In the genomic region with DNA sequence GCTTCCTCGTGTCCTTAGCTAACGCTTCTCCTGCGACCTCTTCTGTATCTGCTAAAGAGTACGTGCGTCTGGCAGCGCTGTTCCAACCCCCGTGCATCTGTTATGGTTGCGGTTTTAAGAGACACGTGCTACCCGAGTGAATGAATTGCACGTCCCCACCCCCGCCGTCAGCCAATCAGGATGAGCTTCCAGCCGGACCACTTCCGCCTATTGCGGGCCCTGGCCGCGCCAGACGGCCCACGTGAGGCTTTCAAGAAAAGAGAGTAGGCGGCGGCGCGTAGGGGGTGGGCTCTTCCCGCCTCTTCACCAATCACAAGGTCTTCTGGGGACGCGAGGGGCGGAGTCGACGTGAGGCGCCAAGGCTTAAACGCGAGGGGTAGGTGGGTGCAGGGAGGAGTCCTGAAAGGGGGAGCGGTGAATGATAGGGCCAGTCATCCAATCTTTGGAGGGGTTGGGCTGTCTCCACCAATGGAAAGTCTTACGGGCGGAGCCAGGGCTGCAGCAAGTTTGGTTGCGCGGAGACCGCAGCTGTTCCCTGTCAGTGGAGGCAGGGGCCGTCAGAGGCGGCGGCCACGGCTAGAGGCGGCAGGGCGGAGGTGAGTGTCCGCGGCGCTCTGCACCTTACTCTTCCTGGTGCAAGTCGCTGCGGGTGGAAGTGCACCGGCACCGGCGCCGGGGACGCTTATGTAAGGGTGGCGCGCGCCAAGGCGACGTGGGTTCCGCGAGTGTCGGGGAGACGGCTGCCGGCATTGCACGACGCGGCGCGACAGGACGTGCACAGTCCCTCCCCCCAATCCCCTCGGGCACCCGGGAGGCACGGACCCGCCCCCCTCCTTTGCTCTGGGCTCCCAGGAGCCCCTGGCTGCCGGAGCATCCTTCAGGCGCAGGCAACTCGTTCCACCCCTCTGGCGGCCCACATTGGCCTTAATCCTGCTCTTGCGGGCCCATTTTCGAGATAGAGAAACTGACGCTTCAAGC, we compare ENCODE assay signal across 8 mouse cellular contexts. TPM values are rescaled to one million over a fixed set of nuclear protein-coding genes. Genes with fewer than 3 reads are reported as not detected.
DNase-seq lines count a peak whose midpoint lies in the region; ATAC-seq lines count a peak whose summit lies in the region.

A gene (plus strand): TSS at position 487 of the 978 bp plus-strand sequence.

- peak within 1 kb of the TSS; percentile 70 for H3K4me3 ChIP-seq in hindbrain, embryonic 11.5 days (ENCODE audit: low read depth, low read length)

- WGBS in hindbrain, embryonic 11.5 days, result under 1% methylated on average over 78 of the region's 82 CpGs

- peak within 1 kb of the TSS; percentile 54; the same call in 1 of the 2 replicates for H3K27ac ChIP-seq in hindbrain, embryonic 11.5 days (ENCODE audit: low read depth, low read length)

- H3K9me3 ChIP-seq in hindbrain, embryonic 11.5 days (ENCODE audit: control insufficient read depth, low read length), result no peaks in the 10 kb centered on the region

- H3K36me3 ChIP-seq in hindbrain, embryonic 11.5 days (ENCODE audit: control insufficient read depth, insufficient read depth, low read length), result no peaks in the 10 kb centered on the region

- H3K9ac ChIP-seq in hindbrain, embryonic 11.5 days (ENCODE audit: low read depth, low read length), result peak within 1 kb of the TSS; percentile 49; the same call in 1 of the 2 replicates

- DNase-seq in Muller cell, postnatal 12 days (ENCODE audit: inconsistent ontology term), result peak; percentile 100
- DNase-seq in cerebellum, adult 9-11 months, result peak; percentile 100
- peak; percentile 98 to 99 for DNase-seq in frontal cortex, adult 2 months (ENCODE audit: extremely low spot score in 1 of 2, low spot score in 1 of 2)
- peak; percentile 99 for DNase-seq in hindbrain, embryonic 11.5 days (ENCODE audit: low spot score)
- DNase-seq in layer of hippocampus, postnatal 10 days (ENCODE audit: low spot score in 2 of 2), result peak; percentile 99
- DNase-seq in lung, postnatal 10 days, result peak; percentile 99
- peak; percentile 99 for DNase-seq in ovary, postnatal 36 days (ENCODE audit: low spot score)
- peak; percentile 98 for DNase-seq in thymus, postnatal 25 days

- H3K27me3 ChIP-seq in hindbrain, embryonic 11.5 days (ENCODE audit: control insufficient read depth, insufficient read depth, low read length), result no peaks in the 10 kb centered on the region

- peak; percentile 100 for ATAC-seq in hindbrain, embryonic 11.5 days (ENCODE audit: low FRiP score)

- H3K4me2 ChIP-seq in hindbrain, embryonic 11.5 days (replicated peaks; ENCODE audit: low read depth, low read length), result peak within 1 kb of the TSS; percentile 73

- H3K4me1 ChIP-seq in hindbrain, embryonic 11.5 days (replicated peaks; ENCODE audit: control insufficient read depth, insufficient read depth, low read length), result no peaks in the 10 kb centered on the region

RNA-seq across cellular contexts. Expression of the gene that starts here (rescaled TPM):
- 36.4 and 41.6 TPM in 2 replicates for polyA plus RNA-seq in frontal cortex, adult 2 months (2012; rRNA removed)
- 11.8 and 13.4 TPM in 2 replicates for polyA plus RNA-seq in hindbrain, embryonic 11.5 days (2014; fragmentation: Nextera tagmentation; extraction: Ambion mirVana)
- total RNA-seq in layer of hippocampus, postnatal 10 days (2021), result 10 to 100 TPM; 39.4 to 47.9 TPM

Comparison
In these comparisons a context has a peak if more than half of its experiments do, and no peak if none do; other contexts are left out.
1. Peak in every context shown above with its lines: DNase-seq, ATAC-seq, H3K4me3 ChIP-seq and H3K27ac ChIP-seq.